Mouse (Mus musculus) lung, postnatal 0 days (tissue): ENCODE data around the gene Ache.

ENCODE experiments used
- CTCF ChIP-seq: IDR thresholded peaks from 2 replicates; pipeline ENCODE4 v1.5.1; 2016; ENCODE audit warnings: antibody characterized with exemption, mild to moderate bottlenecking
- EP300 ChIP-seq: IDR thresholded peaks from 2 replicates; pipeline ENCODE4 v1.6.1; 2016; ENCODE audit warnings: antibody characterized with exemption, mild to moderate bottlenecking, control low read depth

DNA sequence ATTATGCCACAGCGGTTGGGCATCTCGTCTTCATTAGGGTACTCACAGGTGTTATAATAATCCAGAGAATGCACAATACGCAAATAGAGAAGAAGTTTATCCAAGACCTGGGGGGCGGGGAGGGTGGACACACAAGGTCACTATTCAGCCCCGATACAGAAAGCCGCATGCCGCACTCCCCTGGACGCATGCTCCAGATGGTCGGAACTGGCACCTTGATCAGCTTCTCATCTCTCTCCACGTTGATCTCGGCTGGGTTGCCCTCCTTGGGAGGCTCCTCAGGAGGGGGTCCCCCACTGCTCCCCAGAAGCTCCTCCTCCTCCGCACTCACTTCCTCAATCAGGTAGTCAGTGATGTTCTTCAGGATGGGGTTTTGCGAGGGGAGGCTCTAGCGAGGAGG is 9.8 kb downstream of the Ache start:
- TF ChIP-seq CTCF (no peak), EP300 (no peak)
